Mouse (Mus musculus): ENCODE measurements around the gene Metap1d. TPM values are rescaled to one million over a fixed set of nuclear protein-coding genes. Genes with fewer than 3 reads are reported as not detected.

The Metap1d gene
- polyA plus RNA-seq (2014; fragmentation: Nextera tagmentation; extraction: Ambion mirVana): 43.0 and 44.6 TPM in 2 replicates

- ATAC-seq (ENCODE audit: low read depth): peak; percentile 96
Measured at GRCm38 (mm10) chr2:71453161-71453916, at the start of gene Metap1d. Gene Metap1d, plus strand, starts transcription at chr2:71453276.

DNA sequence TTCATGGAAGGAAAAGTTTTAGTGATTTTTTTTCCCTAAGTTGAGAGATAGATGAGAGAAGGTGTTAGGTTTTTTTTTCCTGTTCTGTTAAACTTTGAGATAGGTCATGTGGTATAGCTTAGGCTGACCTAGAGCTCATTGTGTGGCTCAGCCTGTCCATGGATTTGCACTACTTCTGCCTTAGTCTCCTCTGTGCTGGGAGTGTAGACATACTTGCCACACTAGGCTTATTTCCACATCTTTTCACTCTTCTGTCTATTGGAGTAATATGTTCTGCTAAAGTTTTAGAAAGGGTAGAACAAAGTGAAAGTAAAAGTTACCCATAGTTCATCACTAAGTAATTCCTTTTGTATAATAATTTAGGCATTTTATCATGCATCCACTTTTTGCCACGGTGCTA lies 47.5 kb upstream of the Metap1d start:
- H3K4me2 ChIP-seq (ENCODE audit: low read depth, low read length): no peak overlapping the region
- H3K9me3 ChIP-seq (ENCODE audit: control insufficient read depth, low read length): no peaks in the 10 kb centered on the region
- H3K9ac ChIP-seq (ENCODE audit: low read depth, low read length): no peak overlapping the region
- no peaks in the 10 kb centered on the region for H3K4me1 ChIP-seq (ENCODE audit: control insufficient read depth, insufficient read depth, low read length)
- H3K27ac ChIP-seq (replicated peaks; ENCODE audit: low read depth, low read length): no peak overlapping the region
- no peak overlapping the region for H3K4me3 ChIP-seq (ENCODE audit: low read depth, low read length)
- H3K27me3 ChIP-seq (replicated peaks; ENCODE audit: control insufficient read depth, insufficient read depth, low read length): no peaks in the 10 kb centered on the region
- H3K36me3 ChIP-seq (ENCODE audit: control insufficient read depth, insufficient read depth, low read length): peaks cover 29% of the 10 kb centered on the region; the same call in 1 of the 2 replicates
- DNase-seq (ENCODE audit: low spot score): no peak
- WGBS: 94% methylated on average over 1 of the region's 1 CpGs
- ATAC-seq (ENCODE audit: low read depth): no peak

More at GRCm38 (mm10) chr2:71453161-71453916, at the start of gene Metap1d:
- H3K27me3 ChIP-seq (replicated peaks; ENCODE audit: control insufficient read depth, insufficient read depth, low read length): no peaks in the 10 kb centered on the region
- no peaks in the 10 kb centered on the region for H3K36me3 ChIP-seq (ENCODE audit: control insufficient read depth, insufficient read depth, low read length)
- H3K4me3 ChIP-seq (ENCODE audit: low read depth, low read length): peak within 1 kb of the TSS; percentile 72
- peak within 1 kb of the TSS; percentile 70 for H3K27ac ChIP-seq (replicated peaks; ENCODE audit: low read depth, low read length)
- DNase-seq (ENCODE audit: low spot score): peak; percentile 98
- no peaks in the 10 kb centered on the region for H3K4me1 ChIP-seq (ENCODE audit: control insufficient read depth, insufficient read depth, low read length)
- H3K4me2 ChIP-seq (ENCODE audit: low read depth, low read length): peak within 1 kb of the TSS; percentile 66
- WGBS: 1% methylated on average over 51 of the region's 61 CpGs
- H3K9me3 ChIP-seq (ENCODE audit: control insufficient read depth, low read length): no peaks in the 10 kb centered on the region
- peak within 1 kb of the TSS; percentile 74 for H3K9ac ChIP-seq (ENCODE audit: low read depth, low read length)

- H3K36me3 ChIP-seq (ENCODE audit: control insufficient read depth, insufficient read depth, low read length): peaks cover 43% of the 10 kb centered on the region
- no peak overlapping the region for H3K27ac ChIP-seq (replicated peaks; ENCODE audit: low read depth, low read length)
- no peak overlapping the region for H3K9ac ChIP-seq (ENCODE audit: low read depth, low read length)
- H3K4me1 ChIP-seq (ENCODE audit: control insufficient read depth, insufficient read depth, low read length): no peaks in the 10 kb centered on the region
- ATAC-seq (ENCODE audit: low read depth): no peak
- H3K27me3 ChIP-seq (replicated peaks; ENCODE audit: control insufficient read depth, insufficient read depth, low read length): no peaks in the 10 kb centered on the region
- H3K4me2 ChIP-seq (ENCODE audit: low read depth, low read length): no peak overlapping the region
- 85% methylated on average over 3 of the region's 3 CpGs for WGBS
- no peaks in the 10 kb centered on the region for H3K9me3 ChIP-seq (ENCODE audit: control insufficient read depth, low read length)
- DNase-seq (ENCODE audit: low spot score): no peak
- H3K4me3 ChIP-seq (ENCODE audit: low read depth, low read length): no peak overlapping the region
Measured at GRCm38 (mm10) chr2:71418760-71419280, 34.3 kb upstream of the Metap1d start.

- 88% methylated on average over 3 of the region's 3 CpGs for WGBS
- peaks cover 45% of the 10 kb centered on the region for H3K36me3 ChIP-seq (ENCODE audit: control insufficient read depth, insufficient read depth, low read length)
- no peak for ATAC-seq (ENCODE audit: low read depth)
Measured at GRCm38 (mm10) chr2:71419408-71419807, 33.7 kb upstream of the Metap1d start.

GRCm38 (mm10) chr2:71420895-71421425 lies 32.1 kb upstream of the Metap1d start:
- ATAC-seq (ENCODE audit: low read depth): no peak
- no peak overlapping the region for H3K9ac ChIP-seq (ENCODE audit: low read depth, low read length)
- H3K4me3 ChIP-seq (ENCODE audit: low read depth, low read length): no peak overlapping the region
- H3K27ac ChIP-seq (replicated peaks; ENCODE audit: low read depth, low read length): no peak overlapping the region
- H3K4me2 ChIP-seq (ENCODE audit: low read depth, low read length): no peak overlapping the region
- peaks cover 50% of the 10 kb centered on the region for H3K36me3 ChIP-seq (ENCODE audit: control insufficient read depth, insufficient read depth, low read length)
- whole genome bisulfite sequencing: 86% methylated on average over 9 of the region's 9 CpGs
- no peak for DNase-seq (ENCODE audit: low spot score)
- H3K9me3 ChIP-seq (ENCODE audit: control insufficient read depth, low read length): no peaks in the 10 kb centered on the region
- H3K27me3 ChIP-seq (replicated peaks; ENCODE audit: control insufficient read depth, insufficient read depth, low read length): no peaks in the 10 kb centered on the region
- no peaks in the 10 kb centered on the region for H3K4me1 ChIP-seq (ENCODE audit: control insufficient read depth, insufficient read depth, low read length)

More at GRCm38 (mm10) chr2:71419408-71419807, 33.7 kb upstream of the Metap1d start:
- H3K4me3 ChIP-seq (ENCODE audit: low read depth, low read length): no peak overlapping the region
- no peaks in the 10 kb centered on the region for H3K4me1 ChIP-seq (ENCODE audit: control insufficient read depth, insufficient read depth, low read length)
- no peak overlapping the region for H3K9ac ChIP-seq (ENCODE audit: low read depth, low read length)
- H3K9me3 ChIP-seq (ENCODE audit: control insufficient read depth, low read length): no peaks in the 10 kb centered on the region
- no peak overlapping the region for H3K4me2 ChIP-seq (ENCODE audit: low read depth, low read length)
- H3K27me3 ChIP-seq (replicated peaks; ENCODE audit: control insufficient read depth, insufficient read depth, low read length): no peaks in the 10 kb centered on the region
- no peak for DNase-seq (ENCODE audit: low spot score)
- no peak overlapping the region for H3K27ac ChIP-seq (replicated peaks; ENCODE audit: low read depth, low read length)

DNA sequence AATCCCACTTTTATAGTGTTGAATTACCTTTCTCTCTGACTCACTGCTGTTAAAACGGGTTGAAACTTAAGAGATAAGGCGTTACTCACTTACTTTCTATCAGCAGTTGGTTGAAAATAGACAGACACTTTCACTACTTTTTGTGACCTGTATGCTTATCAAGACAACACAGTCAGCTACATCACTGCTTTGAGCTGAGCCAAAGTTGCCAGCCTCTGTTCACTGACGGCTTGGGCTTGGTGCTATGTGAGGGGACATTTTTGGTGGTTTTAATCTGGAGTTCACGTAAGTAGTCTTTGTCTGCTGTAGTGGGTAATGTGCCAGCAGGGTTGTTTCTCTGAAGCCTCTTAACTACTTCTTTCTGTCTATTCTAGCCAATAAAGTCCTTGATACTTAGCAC lies 28.5 kb upstream of the Metap1d start:
- 81% methylated on average over 4 of the region's 4 CpGs for WGBS
- peaks cover 67% of the 10 kb centered on the region for H3K36me3 ChIP-seq (ENCODE audit: control insufficient read depth, insufficient read depth, low read length)

DNA sequence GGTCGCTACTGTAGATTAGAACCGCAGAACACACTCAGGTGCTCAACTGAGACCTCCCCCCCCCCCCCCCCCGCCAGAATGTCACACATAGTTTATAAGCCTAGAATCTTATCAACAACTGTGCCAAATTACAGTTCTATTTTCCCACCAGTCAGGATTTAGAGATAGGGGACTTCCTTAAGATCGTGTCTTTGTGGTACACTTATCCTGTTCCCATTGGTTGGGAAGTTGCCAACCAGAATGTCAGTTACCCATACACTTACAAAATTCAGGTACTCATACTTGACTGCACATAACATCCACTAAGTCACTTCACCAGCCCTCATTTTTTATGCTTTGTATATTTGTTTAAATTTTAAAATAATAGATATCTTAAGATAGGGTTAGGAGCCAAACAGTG lies 17.6 kb upstream of the Metap1d start:
- WGBS: 96% methylated on average over 3 of the region's 4 CpGs
- Histone ChIP-seq H3K4me1 (ENCODE audit: control insufficient read depth, insufficient read depth, low read length) (no peaks in the 10 kb centered on the region), H3K27ac (replicated peaks; ENCODE audit: low read depth, low read length) (no peak overlapping the region), H3K9me3 (ENCODE audit: control insufficient read depth, low read length) (no peaks in the 10 kb centered on the region), H3K4me2 (ENCODE audit: low read depth, low read length) (no peak overlapping the region), H3K36me3 (ENCODE audit: control insufficient read depth, insufficient read depth, low read length) (peaks cover 50% of the 10 kb centered on the region), H3K27me3 (replicated peaks; ENCODE audit: control insufficient read depth, insufficient read depth, low read length) (no peaks in the 10 kb centered on the region), H3K4me3 (ENCODE audit: low read depth, low read length) (no peak overlapping the region), H3K9ac (ENCODE audit: low read depth, low read length) (no peak overlapping the region)
- no peak for DNase-seq (ENCODE audit: low spot score)
- no peak for ATAC-seq (ENCODE audit: low read depth)

More for the DNA sequence above, 28.5 kb upstream of the Metap1d start:
- ATAC-seq (ENCODE audit: low read depth) (no peak), DNase-seq (ENCODE audit: low spot score) (no peak)
- Histone ChIP-seq H3K9ac (ENCODE audit: low read depth, low read length) (no peak overlapping the region), H3K4me1 (ENCODE audit: control insufficient read depth, insufficient read depth, low read length) (no peaks in the 10 kb centered on the region), H3K27ac (replicated peaks; ENCODE audit: low read depth, low read length) (no peak overlapping the region), H3K27me3 (replicated peaks; ENCODE audit: control insufficient read depth, insufficient read depth, low read length) (no peaks in the 10 kb centered on the region), H3K9me3 (ENCODE audit: control insufficient read depth, low read length) (no peaks in the 10 kb centered on the region), H3K4me2 (ENCODE audit: low read depth, low read length) (no peak overlapping the region), H3K4me3 (ENCODE audit: low read depth, low read length) (no peak overlapping the region)

DNA sequence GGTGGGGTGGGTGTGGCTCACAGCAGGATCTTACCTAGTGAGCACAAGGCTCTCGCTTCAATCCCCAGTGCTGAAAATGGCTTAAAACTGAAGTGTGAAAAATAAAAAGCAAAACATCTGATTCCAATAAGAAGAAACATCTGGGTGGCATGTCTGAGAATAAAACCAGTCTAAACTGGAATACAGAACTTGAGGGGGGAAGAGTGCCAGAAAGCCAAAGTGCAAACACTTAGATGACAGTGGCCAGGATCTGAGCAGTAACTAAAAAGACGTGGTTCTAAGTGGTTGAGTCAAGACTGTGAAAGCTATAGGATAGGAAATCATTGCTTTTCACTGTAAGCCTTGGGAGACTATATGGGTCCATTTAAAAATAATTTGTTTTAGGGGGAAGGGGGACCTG lies 9.7 kb upstream of the Metap1d start:
- ATAC-seq (ENCODE audit: low read depth): no peak
- Histone ChIP-seq H3K27ac (replicated peaks; ENCODE audit: low read depth, low read length) (no peak overlapping the region), H3K9me3 (ENCODE audit: control insufficient read depth, low read length) (no peaks in the 10 kb centered on the region), H3K36me3 (ENCODE audit: control insufficient read depth, insufficient read depth, low read length) (peaks cover 25% of the 10 kb centered on the region), H3K9ac (ENCODE audit: low read depth, low read length) (no peak overlapping the region), H3K4me1 (ENCODE audit: control insufficient read depth, insufficient read depth, low read length) (no peaks in the 10 kb centered on the region), H3K4me3 (ENCODE audit: low read depth, low read length) (no peak overlapping the region), H3K4me2 (ENCODE audit: low read depth, low read length) (no peak overlapping the region), H3K27me3 (replicated peaks; ENCODE audit: control insufficient read depth, insufficient read depth, low read length) (no peaks in the 10 kb centered on the region)
- no peak for DNase-seq (ENCODE audit: low spot score)
- WGBS: 36% methylated on average over 2 of the region's 2 CpGs

All from embryonic facial prominence, embryonic 14.5 days (tissue).